Mouse (Mus musculus) C2C12 (cell line): ENCODE results near the gene Mylip.

Source experiments
- CEBPB ChIP-seq: IDR thresholded peaks from one replicate; pipeline ENCODE4 v1.6.1; 2011; ENCODE audit warnings: low read depth, mild to moderate bottlenecking, control low read depth, moderate library complexity
- CTCF ChIP-seq: IDR thresholded peaks from one replicate; pipeline ENCODE4 v1.5.1; 2011; ENCODE audit not compliant: control insufficient read depth, insufficient read depth, insufficient read length
- FOSL1 ChIP-seq: IDR thresholded peaks from one replicate; pipeline ENCODE4 v1.8.0; 2011; ENCODE audit warnings: mild to moderate bottlenecking, low read length; ENCODE audit not compliant: poor library complexity, insufficient read depth, severe bottlenecking
- MAX ChIP-seq: IDR thresholded peaks from one replicate; pipeline ENCODE4 v1.6.1; 2011; ENCODE audit warnings: mild to moderate bottlenecking, control low read depth
- MYOD1 ChIP-seq: IDR thresholded peaks from one replicate; pipeline ENCODE4 v1.6.1; 2011; ENCODE audit warnings: low read depth; ENCODE audit not compliant: control insufficient read depth, insufficient read length
- MYOG ChIP-seq: IDR thresholded peaks from one replicate; pipeline ENCODE4 v1.6.1; 2011; ENCODE audit not compliant: control insufficient read depth, insufficient read length; ENCODE audit errors: extremely low read depth
- USF1 ChIP-seq: IDR thresholded peaks from one replicate; pipeline ENCODE4 v1.6.1; 2011; ENCODE audit warnings: low read depth, mild to moderate bottlenecking, control low read depth, moderate library complexity

GRCm38 (mm10) chr13:45437134-45437533 lies 47.6 kb downstream of the Mylip start:
- TF ChIP-seq FOSL1 (no peak), CTCF (no peak), MAX (no peak), CEBPB (no peak), USF1 (no peak), MYOG (no peak), MYOD1 (no peak)
